Mouse (Mus musculus) embryo, embryonic 11 days (tissue): Measurements from ENCODE around the gene Zfp763.
"Not testable (repeated sequence)": the region's sequence is repeated elsewhere in the genome, so short reads cannot be mapped to it uniquely, and the experiment has no call there.

Experiments
- DNase-seq: peaks from one replicate; pipeline ENCODE4 v3.0.0-alpha.2; 2015

The Zfp763 gene

DNA sequence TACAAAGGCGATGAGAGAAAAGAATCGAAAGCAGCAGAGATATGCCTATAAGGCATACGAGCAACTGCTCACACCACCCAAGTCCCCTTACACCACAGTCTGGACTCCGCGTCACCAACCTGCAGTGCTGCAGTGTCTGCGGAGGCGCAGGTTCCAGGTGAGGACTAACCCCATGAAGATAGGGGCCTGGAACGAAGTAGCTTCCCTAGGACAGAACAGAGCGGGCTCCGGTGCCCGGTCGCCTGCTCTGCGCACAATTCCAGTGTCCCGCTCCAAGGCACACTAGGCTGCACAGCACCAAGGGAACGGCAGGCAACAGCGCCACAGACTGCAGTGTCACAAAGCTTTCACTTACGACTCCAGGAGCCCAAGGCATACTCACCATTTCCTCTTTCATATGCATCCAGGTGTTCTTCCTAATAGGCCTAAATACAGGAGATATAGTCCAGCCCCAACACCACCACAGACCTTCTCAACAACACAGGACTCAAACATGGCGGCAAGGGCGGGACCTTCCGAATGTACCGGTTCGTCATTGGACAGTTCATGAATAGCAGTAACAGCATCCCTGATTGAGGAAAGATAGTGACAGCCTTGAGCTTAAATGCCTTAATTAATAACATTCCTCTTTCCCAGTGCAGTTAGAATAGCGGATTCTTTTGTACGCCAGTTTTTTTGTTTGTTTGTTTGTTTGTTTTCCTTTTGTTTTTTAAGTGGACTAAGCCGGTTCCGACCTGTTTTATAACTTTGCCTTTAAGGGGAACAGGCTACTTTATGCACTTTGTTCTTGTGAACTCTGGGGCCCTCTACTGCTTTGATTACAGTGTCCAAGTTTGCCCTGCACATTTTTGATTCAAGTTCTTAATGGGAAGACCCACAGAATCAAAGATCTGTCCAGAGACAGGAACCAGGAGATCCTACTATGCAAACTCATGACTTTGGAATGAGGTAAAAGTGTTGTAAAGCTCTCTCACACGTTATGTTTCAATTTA is at the start of gene Zfp763:
TSS of gene Zfp763 (minus strand) at position 503 of the 992 bp plus-strand sequence.
- DNase-seq, result peak; percentile 92

DNA sequence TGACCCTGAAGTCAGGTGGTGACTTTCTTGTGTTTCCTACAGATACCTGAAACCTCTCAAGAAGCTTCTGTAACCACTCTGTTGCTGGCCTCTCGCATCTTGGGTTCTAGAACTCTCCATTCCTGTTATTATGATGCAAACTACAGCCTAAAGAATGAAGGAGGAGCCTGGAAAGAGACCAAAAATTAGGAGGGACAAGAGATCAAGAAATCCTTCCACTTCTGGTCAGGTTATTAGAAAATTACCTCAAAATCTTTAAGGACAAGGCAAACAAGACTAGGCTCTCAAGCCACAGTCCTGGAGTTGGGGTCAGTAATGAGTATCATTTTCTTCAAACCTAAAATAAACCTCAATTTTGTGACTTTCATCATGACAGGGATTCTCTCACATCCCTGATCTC is 34.8 kb upstream of the Zfp763 start, which contains the start of gene 4921501E09Rik:
TSS of gene 4921501E09Rik (minus strand) at position 101 of the 400 bp plus-strand sequence.
- no peak for DNase-seq

DNA sequence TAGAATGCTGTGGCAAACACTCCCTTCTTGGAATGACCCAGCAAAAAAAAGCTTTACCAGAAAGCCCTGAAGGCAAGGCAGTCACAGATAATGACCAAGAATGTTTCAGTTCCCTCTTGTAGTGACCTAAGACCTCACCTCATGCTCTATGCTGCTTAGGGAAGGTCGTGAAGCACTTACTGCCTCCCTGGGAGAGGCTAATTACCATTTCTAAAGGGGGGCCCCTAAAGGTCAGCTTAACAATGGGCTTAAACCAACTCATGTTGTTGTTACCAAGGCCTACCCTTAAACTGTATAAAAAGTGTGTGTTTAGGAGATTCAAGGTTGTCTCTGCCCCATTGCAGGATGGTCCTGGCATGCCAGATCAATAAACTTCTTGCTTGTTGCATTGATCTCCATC is 29.8 kb upstream of the Zfp763 start:
- no peak for DNase-seq

DNA sequence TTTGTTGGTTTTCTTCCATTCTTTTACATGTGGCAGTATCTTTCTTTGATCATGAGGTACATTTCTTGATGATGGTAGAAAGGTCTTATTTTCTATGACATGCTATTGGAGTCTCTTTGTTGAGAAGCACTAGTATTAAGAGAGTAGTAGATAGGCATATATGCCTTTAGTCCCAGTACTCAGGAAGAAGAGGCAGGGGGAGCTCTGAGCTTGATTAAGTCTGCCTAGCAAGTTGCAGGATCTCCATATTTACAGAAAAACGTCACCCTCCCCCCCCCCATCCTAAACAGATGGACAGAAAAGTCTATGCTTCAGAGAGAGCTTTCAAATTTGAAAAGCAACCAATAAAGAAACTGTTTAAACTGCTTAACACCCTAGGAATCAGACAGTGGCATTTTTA is 25.6 kb upstream of the Zfp763 start:
- no peak for DNase-seq

DNA sequence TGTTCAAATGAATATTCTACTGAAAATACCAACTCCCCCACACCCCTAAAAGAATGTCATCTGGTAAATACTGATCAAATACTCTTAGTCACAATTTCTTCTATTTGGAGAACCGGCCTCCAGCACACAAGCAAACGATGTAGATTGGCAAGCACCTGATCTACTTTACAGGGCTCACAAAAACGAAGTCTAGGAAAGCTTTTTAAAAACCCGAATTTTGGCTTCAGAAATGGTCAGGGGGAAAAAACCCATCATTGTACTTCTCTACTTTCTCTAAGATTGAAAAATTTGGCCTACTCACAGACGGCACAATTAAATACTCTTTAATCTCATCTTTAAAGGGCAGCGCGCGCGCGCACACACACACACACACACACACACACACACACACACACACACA is 826 bp downstream of the Zfp763 start:
- no peak for DNase-seq

DNA sequence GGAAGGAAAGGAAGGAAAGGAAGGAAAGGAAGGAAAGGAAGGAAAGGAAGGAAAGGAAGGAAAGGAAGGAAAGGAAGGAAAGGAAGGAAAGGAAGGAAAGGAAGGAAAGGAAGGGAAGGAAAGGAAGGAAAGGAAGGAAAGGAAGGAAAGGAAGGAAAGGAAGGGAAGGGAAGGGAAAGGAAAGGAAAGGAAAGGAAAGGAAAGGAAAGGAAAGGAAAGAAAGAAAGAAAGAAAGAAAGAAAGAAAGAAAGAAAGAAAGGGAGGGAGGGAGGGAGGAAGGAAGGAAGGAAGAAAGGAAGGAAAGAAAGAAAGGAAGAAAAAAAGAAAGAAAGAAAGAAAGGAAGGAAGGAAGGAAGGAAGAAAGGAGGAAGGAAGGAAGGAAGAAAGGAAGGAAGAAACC is 12.8 kb downstream of the Zfp763 start:
- DNase-seq, result not testable (repeated sequence)

DNA sequence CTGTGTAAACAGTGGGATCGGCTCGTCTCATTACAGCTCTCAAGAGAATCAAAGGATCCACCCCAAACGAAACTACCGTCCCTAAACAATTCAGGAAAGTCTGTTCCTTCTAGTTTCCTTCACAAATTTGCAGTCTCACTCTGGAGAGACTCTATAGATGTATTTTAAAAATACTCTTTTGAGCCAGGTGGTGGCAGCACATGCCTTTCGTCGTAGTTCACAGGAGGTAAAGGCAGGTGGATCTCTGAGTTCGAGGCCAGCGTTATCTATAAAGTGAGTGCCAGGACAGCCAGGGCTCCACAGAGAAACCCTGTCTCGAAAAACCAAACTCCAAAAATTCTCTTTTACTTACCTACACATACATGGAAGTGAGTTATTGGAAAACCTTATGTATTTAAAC is 24.9 kb downstream of the Zfp763 start:
- DNase-seq, result peak; percentile 5

DNA sequence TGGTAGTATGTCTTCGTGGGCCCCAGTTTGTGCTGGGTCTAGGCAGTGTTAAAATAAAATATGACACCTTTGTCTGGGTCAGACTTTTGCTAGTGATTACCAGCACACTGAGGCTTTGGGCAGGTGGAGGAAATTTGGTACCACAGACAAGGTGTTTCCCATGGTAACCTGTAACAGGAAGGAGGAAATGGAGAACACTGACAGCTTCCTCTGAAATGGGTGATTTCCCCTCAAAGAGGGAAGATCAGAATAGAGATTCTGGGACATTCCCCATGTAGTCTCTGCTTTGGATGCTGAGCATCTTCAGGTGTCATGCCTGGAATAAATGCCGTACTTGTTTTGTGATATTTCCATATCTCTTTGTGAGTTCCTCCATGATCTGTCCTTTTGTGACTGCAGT is 34.7 kb downstream of the Zfp763 start:
- DNase-seq, result no peak

DNA sequence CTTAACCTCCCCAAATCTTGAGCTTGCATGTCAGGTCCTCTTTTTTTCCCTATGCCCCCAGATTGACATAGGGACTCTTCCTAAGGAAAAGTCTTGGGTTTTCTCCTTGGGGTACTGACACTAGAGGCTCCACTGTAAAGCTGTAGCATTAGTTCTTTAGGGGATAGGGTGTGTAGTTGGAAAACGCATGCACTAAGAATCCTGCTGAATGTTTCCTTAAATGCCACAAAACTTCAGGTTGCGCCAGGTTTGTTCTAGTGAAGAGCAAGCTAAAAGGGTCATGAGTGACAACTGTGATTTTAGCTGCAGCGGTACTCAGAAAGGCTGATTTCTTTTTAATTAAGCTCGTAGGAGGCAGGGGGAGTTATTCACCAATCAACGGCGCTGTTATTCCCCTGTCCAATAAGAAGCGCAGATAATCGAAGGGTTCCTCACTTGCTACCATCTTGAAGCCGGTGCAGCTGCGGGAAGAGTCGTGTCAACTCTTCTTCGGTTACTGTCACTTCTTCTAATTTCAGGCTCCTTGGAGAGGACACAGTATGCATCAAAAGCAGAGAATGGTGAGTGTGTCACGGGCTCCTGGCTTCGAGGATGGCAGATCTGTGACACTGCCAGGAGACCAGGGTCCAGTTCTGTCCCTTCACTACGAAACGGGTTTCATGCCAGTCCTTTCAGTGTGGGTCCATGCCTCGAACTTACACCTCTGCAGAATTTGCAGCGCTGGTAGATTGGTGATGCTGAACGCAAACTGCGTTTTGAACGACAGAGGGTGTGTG is 40.3 kb downstream of the Zfp763 start, which contains the start of gene Zfp952:
TSS of gene Zfp952 (plus strand) at position 431 of the 776 bp plus-strand sequence.
- DNase-seq, result peak; percentile 90

DNA sequence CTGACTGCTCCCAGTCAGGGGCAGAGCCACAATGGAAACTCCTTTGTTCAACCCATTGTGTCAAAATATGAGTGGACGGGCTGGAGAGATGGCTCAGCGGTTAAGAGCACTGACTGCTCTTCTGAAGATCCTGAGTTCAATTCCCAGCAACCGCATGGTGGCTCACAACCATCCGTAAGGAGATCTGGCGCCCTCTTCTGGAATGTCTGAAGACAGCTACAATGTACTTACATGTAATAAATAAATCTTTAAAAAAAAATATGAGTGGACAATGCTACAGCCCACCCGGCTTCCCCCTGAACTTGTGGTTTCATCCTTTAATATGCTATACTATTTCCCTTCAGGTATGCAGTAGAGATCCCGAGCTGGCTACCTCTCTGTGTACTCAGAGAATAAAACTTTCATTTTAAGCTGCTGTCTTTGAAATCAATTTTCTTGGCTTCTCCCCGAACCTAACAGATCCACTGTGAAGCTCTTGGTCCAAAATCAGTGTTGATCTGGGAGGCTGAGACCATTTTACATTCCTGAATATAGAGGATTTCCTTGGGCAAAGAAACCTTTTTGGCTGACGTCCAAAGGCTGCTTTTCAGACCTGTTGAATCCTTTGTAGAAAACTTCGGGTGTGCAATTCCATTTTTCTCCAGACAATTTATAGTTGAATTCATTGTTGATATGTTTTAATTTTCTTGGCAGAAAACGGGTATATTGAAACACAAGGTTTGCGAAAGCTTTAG is 41.1 kb downstream of the Zfp763 start:
- DNase-seq, result peak; percentile 29

DNA sequence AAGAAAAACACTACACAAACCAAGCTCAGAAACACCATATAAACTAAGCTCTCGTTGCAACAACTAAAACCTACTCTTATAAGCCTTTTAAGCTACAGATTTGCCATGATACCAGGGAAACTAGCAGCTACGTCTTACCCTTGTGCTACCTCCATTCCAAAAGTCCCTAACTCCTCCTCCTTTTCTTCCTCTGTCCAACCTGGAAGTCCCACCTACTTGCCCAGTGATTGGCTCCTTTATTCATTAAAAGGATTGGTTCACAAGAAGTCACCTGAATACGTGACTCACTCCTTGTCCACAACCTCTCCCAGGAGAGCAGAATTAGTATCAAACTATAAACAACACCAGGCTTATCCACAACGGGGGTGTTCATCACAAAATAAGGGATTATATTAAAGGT is 46.9 kb downstream of the Zfp763 start:
- DNase-seq, result no peak

DNA sequence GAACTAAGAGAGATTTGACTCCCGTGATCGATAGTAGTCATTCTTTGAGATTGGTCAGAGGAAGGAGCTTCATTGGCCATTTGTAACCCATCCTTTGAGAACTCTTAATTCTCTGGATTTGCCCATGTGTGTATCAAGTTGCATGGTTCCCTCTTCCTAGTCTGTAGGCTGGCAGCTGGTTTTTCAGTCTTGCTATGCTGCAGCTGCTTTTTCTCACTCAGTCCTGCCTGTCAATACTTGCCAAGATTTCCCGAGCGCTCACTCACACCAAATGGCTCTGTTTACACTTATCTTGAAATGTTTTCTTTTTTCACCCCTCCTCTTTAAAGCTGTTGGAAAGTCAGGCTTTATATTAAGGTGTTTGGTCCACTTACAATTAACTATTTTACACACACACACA is 51.8 kb downstream of the Zfp763 start:
- no peak for DNase-seq
